Mouse (Mus musculus): ENCODE measurements around the gene Osm.

The Osm gene

GRCm38 (mm10) chr11:4270744-4271459 is 34.7 kb downstream of the Osm start:
- peak; percentile 63 for DNase-seq (ENCODE audit: low read depth)

- DNase-seq (ENCODE audit: low read depth), result peak; percentile 20
Measured at GRCm38 (mm10) chr11:4271544-4271943, 35.3 kb downstream of the Osm start.

GRCm38 (mm10) chr11:4276411-4276861 is 40.2 kb downstream of the Osm start:
- peak; percentile 71 for DNase-seq (ENCODE audit: low read depth)

- no peak for DNase-seq (ENCODE audit: low read depth)
Measured at GRCm38 (mm10) chr11:4279909-4280308, 43.7 kb downstream of the Osm start.

GRCm38 (mm10) chr11:4281852-4282251 is 45.6 kb downstream of the Osm start:
- DNase-seq (ENCODE audit: low read depth), result peak; percentile 17

GRCm38 (mm10) chr11:4283627-4284026 is 47.4 kb downstream of the Osm start:
- peak; percentile 65 for DNase-seq (ENCODE audit: low read depth)

- no peak for DNase-seq (ENCODE audit: low read depth)
Measured at GRCm38 (mm10) chr11:4289280-4289679, 53.1 kb downstream of the Osm start.
